Mouse (Mus musculus) ES-Bruce4 (cell line): ENCODE results near the gene Lhpp. TPM values are rescaled to one million over a fixed set of nuclear protein-coding genes. Genes with fewer than 3 reads are reported as not detected.

Experiments
- H3K27ac ChIP-seq: 2 replicates; pipeline ENCODE4 v1.5.1; 2012; ENCODE audit warnings: low read length, inconsistent platforms; ENCODE audit not compliant: insufficient read depth
- H3K27me3 ChIP-seq: 2 replicates; pipeline ENCODE4 v1.6.1; 2012; ENCODE audit warnings: mild to moderate bottlenecking, low read length, inconsistent platforms; ENCODE audit not compliant: control insufficient read depth, poor library complexity, insufficient read depth, severe bottlenecking
- H3K36me3 ChIP-seq: 2 replicates; pipeline ENCODE4 v1.6.1; 2012; ENCODE audit warnings: inconsistent platforms, mild to moderate bottlenecking, low read length, moderate library complexity; ENCODE audit not compliant: control insufficient read depth, poor library complexity, insufficient read depth, severe bottlenecking
- H3K4me1 ChIP-seq: one replicate; pipeline ENCODE4 v1.8.1; 2011; ENCODE audit warnings: low read length; ENCODE audit not compliant: control insufficient read depth, insufficient read depth
- H3K4me3 ChIP-seq: 2 replicates; pipeline ENCODE4 v1.5.1; 2011; ENCODE audit warnings: low read depth, mild to moderate bottlenecking, low read length
- H3K9ac ChIP-seq: 2 replicates; pipeline ENCODE4 v1.6.1; 2012; ENCODE audit warnings: low read depth, mild to moderate bottlenecking, inconsistent platforms; ENCODE audit not compliant: poor library complexity, severe bottlenecking
- H3K9me3 ChIP-seq: replicated peaks from 2 replicates; pipeline ENCODE4 v1.6.1; 2012; ENCODE audit warnings: mild to moderate bottlenecking, low read length, inconsistent platforms; ENCODE audit not compliant: control insufficient read depth, poor library complexity, insufficient read depth, severe bottlenecking
- CTCF ChIP-seq: IDR thresholded peaks from one replicate; pipeline ENCODE4 v1.8.1; 2011; ENCODE audit warnings: low read depth, low read length
- EP300 ChIP-seq: IDR thresholded peaks from 2 replicates; pipeline ENCODE4 v1.6.1; 2011; ENCODE audit warnings: low read depth, low read length; ENCODE audit not compliant: insufficient read depth
- POLR2A ChIP-seq: IDR thresholded peaks from one replicate; pipeline ENCODE4 v1.8.1; 2011; ENCODE audit warnings: low read length; ENCODE audit not compliant: insufficient read depth
- polyA plus RNA-seq: library from polyadenylated mRNA; stranded (reverse); fragments of >200 nt; gene quantifications from 2 replicates; pipeline ENCODE4 v1.2.4, GENCODE M21; 2011; ENCODE audit warnings: low read depth; ENCODE audit not compliant: missing spikeins, insufficient read depth, insufficient read length

Lhpp gene
- polyA plus RNA-seq, 1 experiment = 5.6 TPM

- no peaks in the 10 kb centered on the region for H3K36me3 ChIP-seq
- no peak overlapping the region for H3K9ac ChIP-seq
- TF ChIP-seq POLR2A (no peak), EP300 (no peak), CTCF (no peak)
- H3K27ac ChIP-seq = no peak overlapping the region
- no peaks in the 10 kb centered on the region for H3K9me3 ChIP-seq
- no peaks in the 10 kb centered on the region for H3K27me3 ChIP-seq
- no peak overlapping the region for H3K4me3 ChIP-seq
- H3K4me1 ChIP-seq = no peaks in the 10 kb centered on the region
Observed at GRCm38 (mm10) chr7:132692719-132693118, 82.3 kb downstream of the Lhpp start.

- no peak for TF ChIP-seq POLR2A
- TF ChIP-seq CTCF = no peak
- no peak for TF ChIP-seq EP300
- Histone ChIP-seq H3K27ac (no peak overlapping the region), H3K36me3 (no peaks in the 10 kb centered on the region), H3K9ac (no peak overlapping the region), H3K9me3 (no peaks in the 10 kb centered on the region), H3K4me3 (no peak overlapping the region), H3K4me1 (no peaks in the 10 kb centered on the region), H3K27me3 (no peaks in the 10 kb centered on the region)
Observed at GRCm38 (mm10) chr7:132693561-132693960, 83.1 kb downstream of the Lhpp start.

- TF ChIP-seq CTCF = no peak
- Histone ChIP-seq H3K4me3 (no peak overlapping the region), H3K27me3 (no peaks in the 10 kb centered on the region), H3K9ac (no peak overlapping the region), H3K9me3 (no peaks in the 10 kb centered on the region), H3K4me1 (no peaks in the 10 kb centered on the region), H3K36me3 (no peaks in the 10 kb centered on the region), H3K27ac (no peak overlapping the region)
Observed at GRCm38 (mm10) chr7:132697258-132697796, 86.9 kb downstream of the Lhpp start.

- Histone ChIP-seq H3K4me1 (no peaks in the 10 kb centered on the region), H3K9ac (no peak overlapping the region), H3K27ac (no peak overlapping the region), H3K27me3 (no peaks in the 10 kb centered on the region), H3K36me3 (no peaks in the 10 kb centered on the region), H3K9me3 (no peaks in the 10 kb centered on the region), H3K4me3 (no peak overlapping the region)
- no peak for TF ChIP-seq EP300
Observed at GRCm38 (mm10) chr7:132698737-132699136, 88.3 kb downstream of the Lhpp start.

GRCm38 (mm10) chr7:132699165-132699564 lies 88.7 kb downstream of the Lhpp start:
- no peaks in the 10 kb centered on the region for H3K36me3 ChIP-seq
- no peak overlapping the region for H3K27ac ChIP-seq
- H3K9me3 ChIP-seq = no peaks in the 10 kb centered on the region
- no peaks in the 10 kb centered on the region for H3K27me3 ChIP-seq
- no peak for TF ChIP-seq EP300
- no peak for TF ChIP-seq CTCF
- TF ChIP-seq POLR2A = no peak
- no peak overlapping the region for H3K4me3 ChIP-seq
- no peaks in the 10 kb centered on the region for H3K4me1 ChIP-seq
- no peak overlapping the region for H3K9ac ChIP-seq

- Histone ChIP-seq H3K9ac (no peak overlapping the region), H3K9me3 (no peaks in the 10 kb centered on the region), H3K27me3 (no peaks in the 10 kb centered on the region), H3K27ac (no peak overlapping the region), H3K4me1 (no peaks in the 10 kb centered on the region), H3K4me3 (no peak overlapping the region), H3K36me3 (no peaks in the 10 kb centered on the region)
- TF ChIP-seq EP300 = no peak
- no peak for TF ChIP-seq CTCF
- no peak for TF ChIP-seq POLR2A
Observed at GRCm38 (mm10) chr7:132699639-132700038, 89.2 kb downstream of the Lhpp start.
